Mouse (Mus musculus): ENCODE data around the gene Hsph1.

DNA sequence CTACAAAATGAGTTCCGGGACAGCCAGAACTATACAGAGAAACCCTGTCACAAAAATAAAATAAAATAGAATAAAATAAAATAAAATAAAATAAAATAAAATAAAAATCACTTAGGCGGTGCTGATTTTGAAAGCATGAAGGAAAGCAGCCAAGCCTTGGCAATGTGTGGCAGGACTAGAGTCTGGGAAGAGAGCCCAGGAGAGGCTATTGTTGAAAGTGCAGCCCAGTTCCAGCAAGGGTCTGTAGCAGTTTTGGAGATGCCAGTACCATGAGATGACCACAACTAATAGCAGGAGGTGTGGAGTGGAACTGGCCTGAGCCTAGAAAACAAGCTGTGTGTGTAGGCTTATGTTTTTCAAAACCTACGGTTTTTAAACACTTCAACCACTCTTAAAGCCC is 34.2 kb downstream of the Hsph1 start:
- no peak for TF ChIP-seq GATA1 (IDR thresholded peaks at IDR 0.05; ENCODE audit: low read length)
- TF ChIP-seq TAL1 (IDR thresholded peaks at IDR 0.05; ENCODE audit: low read length) = no peak

Measured in erythroblast, embryonic 14.5 days (primary cell).